ENCODE assay signal across 11 mouse cellular contexts in the genomic region with DNA sequence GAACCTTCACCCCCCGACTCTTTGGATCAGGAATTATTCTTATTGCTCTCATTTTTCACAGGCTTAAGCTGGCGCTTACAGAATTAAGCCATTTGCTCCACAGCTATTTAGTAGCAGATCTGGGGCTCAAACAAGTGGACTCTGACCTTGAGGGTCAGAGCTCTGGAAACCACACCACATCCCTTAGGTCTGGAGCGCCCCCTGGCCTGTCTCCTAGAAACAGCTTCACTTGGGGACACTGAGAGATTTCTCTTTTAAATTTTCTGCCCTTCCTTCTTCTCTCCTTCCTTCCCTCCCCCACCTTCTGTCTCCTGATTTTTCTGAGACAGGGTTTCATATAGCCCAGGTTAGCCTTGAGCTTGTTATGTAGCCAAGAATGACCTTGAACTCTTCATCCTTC. TPM values are rescaled to one million over a fixed set of nuclear protein-coding genes. Genes with fewer than 3 reads are reported as not detected.
DNase-seq lines count a peak whose midpoint lies in the region; ATAC-seq and TF ChIP-seq lines count a peak whose summit lies in the region.
"Had no signal": no experiment of that assay in that cellular context is flagged by ENCODE, and none has a peak within 500 bp of the region (broad histone marks: within the 10 kb centered on the region; RNA-seq: fewer than 3 reads in every experiment).

No protein-coding gene starts in this region.

- no peak for ATAC-seq in kidney, embryonic 14.5 days (ENCODE audit: low FRiP score, low TSS enrichment)

- H3K9me3 ChIP-seq in kidney, embryonic 14.5 days (ENCODE audit: control insufficient read depth, low read length) = no peaks in the 10 kb centered on the region
- no peaks in the 10 kb centered on the region for H3K9me3 ChIP-seq in ES-Bruce4 (replicated peaks; ENCODE audit: control insufficient read depth, insufficient read depth, low read length, poor library complexity, severe bottlenecking)
- H3K9me3 ChIP-seq: embryonic facial prominence, embryonic 15.5 days; lung, embryonic 15.5 days; stomach, embryonic 15.5 days had no signal

- H3K36me3 ChIP-seq in kidney, adult 2 months (ENCODE audit: control insufficient read depth, insufficient read depth, low read length) = no peaks in the 10 kb centered on the region
- H3K36me3 ChIP-seq in kidney, embryonic 14.5 days (ENCODE audit: control insufficient read depth, insufficient read depth, low read length) = no peaks in the 10 kb centered on the region
- no peaks in the 10 kb centered on the region for H3K36me3 ChIP-seq in ES-Bruce4 (ENCODE audit: control insufficient read depth, insufficient read depth, low read length, poor library complexity, severe bottlenecking)
- H3K36me3 ChIP-seq: embryonic facial prominence, embryonic 15.5 days; lung, embryonic 15.5 days; stomach, embryonic 15.5 days had no signal

- TF ChIP-seq POLR2A in kidney, adult 2 months (IDR thresholded peaks at IDR 0.05; ENCODE audit: low read depth, low read length) = no peak
- TF ChIP-seq POLR2A in ES-Bruce4 (IDR thresholded peaks at IDR 0.05; ENCODE audit: insufficient read depth, low read length) = no peak
- no peak for TF ChIP-seq POLR2A in embryonic fibroblast, embryonic 13.5 days (IDR thresholded peaks at IDR 0.05; ENCODE audit: low read depth, low read length)

- 0 out of 2 replicates have a peak, but pooled peaks cover 4% of the 10 kb centered on the region for H3K4me1 ChIP-seq in kidney, adult 2 months (ENCODE audit: control insufficient read depth, insufficient read depth, low read length)
- 0 out of 2 replicates have a peak, but pooled peaks cover 5% of the 10 kb centered on the region for H3K4me1 ChIP-seq in kidney, embryonic 14.5 days (ENCODE audit: control insufficient read depth, insufficient read depth, low read length)
- H3K4me1 ChIP-seq in ES-Bruce4 (ENCODE audit: control insufficient read depth, insufficient read depth, low read length) = no peaks in the 10 kb centered on the region
- H3K4me1 ChIP-seq in embryonic fibroblast, embryonic 13.5 days (ENCODE audit: control insufficient read depth, insufficient read depth, low read length) = no peaks in the 10 kb centered on the region
- H3K4me1 ChIP-seq: lung, embryonic 15.5 days; stomach, embryonic 15.5 days had no signal

- H3K4me3 ChIP-seq in kidney, adult 2 months (ENCODE audit: insufficient read depth, low read depth, low read length) = no peak overlapping the region
- no peak overlapping the region for H3K4me3 ChIP-seq in kidney, embryonic 14.5 days (ENCODE audit: low read length)
- H3K4me3 ChIP-seq in ES-Bruce4 (ENCODE audit: low read depth, low read length) = no peak overlapping the region
- H3K4me3 ChIP-seq in embryonic fibroblast, embryonic 13.5 days (ENCODE audit: insufficient read depth, low read length) = no peak overlapping the region
- H3K4me3 ChIP-seq: embryonic facial prominence, embryonic 15.5 days; lung, embryonic 15.5 days; stomach, embryonic 15.5 days had no signal

- no peak for TF ChIP-seq EP300 in ES-Bruce4 (IDR thresholded peaks at IDR 0.05; ENCODE audit: insufficient read depth, low read depth, low read length)

- H3K4me2 ChIP-seq in kidney, embryonic 14.5 days (replicated peaks; ENCODE audit: low read depth, low read length) = no peak overlapping the region
- H3K4me2 ChIP-seq: embryonic facial prominence, embryonic 15.5 days; lung, embryonic 15.5 days; stomach, embryonic 15.5 days had no signal

- DNase-seq in kidney, adult 2 months = peak; percentile 83
- peak; percentile 55 to 71 for DNase-seq in adrenal gland, adult 18-20 months (ENCODE audit: low spot score in 2 of 2)
- peak; percentile 80 for DNase-seq in lung, postnatal 14 days
- no peak for DNase-seq in left cerebral cortex, adult 8-10 months (ENCODE audit: low spot score in 2 of 2)
- DNase-seq in left cerebral cortex, adult 11 months (ENCODE audit: low spot score) = no peak

- H3K27me3 ChIP-seq in kidney, adult 2 months (replicated peaks; ENCODE audit: control insufficient read depth, insufficient read depth, low read length) = no peaks in the 10 kb centered on the region
- H3K27me3 ChIP-seq in kidney, embryonic 14.5 days (ENCODE audit: control insufficient read depth, insufficient read depth, low read length) = peaks cover 3% of the 10 kb centered on the region; the same call in 1 of the 2 replicates
- H3K27me3 ChIP-seq in ES-Bruce4 (ENCODE audit: control insufficient read depth, insufficient read depth, low read length, poor library complexity, severe bottlenecking) = no peaks in the 10 kb centered on the region
- H3K27me3 ChIP-seq: lung, embryonic 15.5 days; stomach, embryonic 15.5 days had no signal

- 17% methylated on average over 3 of the region's 3 CpGs for WGBS in kidney, adult 2 months
- WGBS in kidney, embryonic 14.5 days = 31% methylated on average over 3 of the region's 3 CpGs

- no peak overlapping the region for H3K27ac ChIP-seq in kidney, adult 2 months (ENCODE audit: insufficient read depth, low read depth, low read length)
- no peak overlapping the region for H3K27ac ChIP-seq in kidney, embryonic 14.5 days (ENCODE audit: low read depth, low read length)
- H3K27ac ChIP-seq in ES-Bruce4 (ENCODE audit: insufficient read depth, low read length) = no peak overlapping the region
- no peak overlapping the region for H3K27ac ChIP-seq in embryonic fibroblast, embryonic 13.5 days (ENCODE audit: insufficient read depth, low read length)
- H3K27ac ChIP-seq: embryonic facial prominence, embryonic 15.5 days; lung, embryonic 15.5 days; stomach, embryonic 15.5 days had no signal

- no peak overlapping the region for H3K9ac ChIP-seq in kidney, embryonic 14.5 days (ENCODE audit: low read depth, low read length)
- no peak overlapping the region for H3K9ac ChIP-seq in ES-Bruce4 (ENCODE audit: low read depth, poor library complexity, severe bottlenecking)
- H3K9ac ChIP-seq: embryonic facial prominence, embryonic 15.5 days; lung, embryonic 15.5 days; stomach, embryonic 15.5 days had no signal

- peak; percentile 80 for TF ChIP-seq CTCF in kidney, adult 2 months (conservative IDR thresholded peaks at IDR 0.05; ENCODE audit: insufficient read depth, insufficient read length, low read depth, low read length)
- peak; percentile 66 for TF ChIP-seq CTCF in ES-Bruce4 (IDR thresholded peaks at IDR 0.05; ENCODE audit: low read depth, low read length)
- peak; percentile 37; the same call in 1 of the 2 replicates for TF ChIP-seq CTCF in embryonic fibroblast, embryonic 13.5 days (IDR thresholded peaks at IDR 0.05; ENCODE audit: borderline replicate concordance, insufficient read depth, low read length)

RNA-seq across cellular contexts. Expression of a gene that starts 10.9 kb away (rescaled TPM):
- 56.3 and 59.9 TPM in 2 replicates for polyA plus RNA-seq in kidney, adult 2 months (2012; rRNA removed)
- polyA plus RNA-seq in kidney, embryonic 14.5 days (2014; fragmentation: Nextera tagmentation; extraction: Ambion mirVana) = 56.9 and 84.1 TPM in 2 replicates
- polyA plus RNA-seq in ES-Bruce4 (2011; ENCODE audit: insufficient read depth, insufficient read length, low read depth, missing spikeins) = 43.3 and 43.6 TPM in 2 replicates
- total RNA-seq in adrenal gland, adult 18-20 months (2021) = 10 to 100 TPM; 21.6 to 24.5 TPM
- polyA plus RNA-seq in embryonic fibroblast, embryonic 13.5 days (2011; ENCODE audit: insufficient read length, low read depth, missing spikeins) = 57.5 and 66.3 TPM in 2 replicates
- total RNA-seq in left cerebral cortex, adult 8-10 months (2022) = 100 to 1,000 TPM; 127 to 150 (median 134) TPM

RNA-seq across cellular contexts. Expression of a gene that starts 31.3 kb away (rescaled TPM):
- polyA plus RNA-seq in kidney, adult 2 months (2012; rRNA removed) = not detected in 2 replicates
- 0.67 and 0.88 TPM in 2 replicates for polyA plus RNA-seq in kidney, embryonic 14.5 days (2014; fragmentation: Nextera tagmentation; extraction: Ambion mirVana)
- not detected in 2 replicates for polyA plus RNA-seq in ES-Bruce4 (2011; ENCODE audit: insufficient read depth, insufficient read length, low read depth, missing spikeins)
- total RNA-seq in adrenal gland, adult 18-20 months (2021) = not detected
- polyA plus RNA-seq in embryonic fibroblast, embryonic 13.5 days (2011; ENCODE audit: insufficient read length, low read depth, missing spikeins) = not detected in 2 replicates
- total RNA-seq in left cerebral cortex, adult 8-10 months (2022) = under 1 TPM in 1 of 4 experiments, not detected in 3; 0.11 TPM

RNA-seq across cellular contexts. Expression of a gene that starts 49.5 kb away (rescaled TPM):
- 64.1 and 69.8 TPM in 2 replicates for polyA plus RNA-seq in kidney, adult 2 months (2012; rRNA removed)
- 35.4 and 54.1 TPM in 2 replicates for polyA plus RNA-seq in kidney, embryonic 14.5 days (2014; fragmentation: Nextera tagmentation; extraction: Ambion mirVana)
- polyA plus RNA-seq in ES-Bruce4 (2011; ENCODE audit: insufficient read depth, insufficient read length, low read depth, missing spikeins) = 24.6 and 29.5 TPM in 2 replicates
- 10 to 100 TPM; 30.7 to 50.1 TPM for total RNA-seq in adrenal gland, adult 18-20 months (2021)
- 35.8 and 40.8 TPM in 2 replicates for polyA plus RNA-seq in embryonic fibroblast, embryonic 13.5 days (2011; ENCODE audit: insufficient read length, low read depth, missing spikeins)
- 10 to 100 TPM; 57.0 to 58.1 (median 57.6) TPM for total RNA-seq in left cerebral cortex, adult 8-10 months (2022)

RNA-seq across cellular contexts. Expression of a gene that starts 50.9 kb away (rescaled TPM):
- 1.1 and 1.2 TPM in 2 replicates for polyA plus RNA-seq in kidney, adult 2 months (2012; rRNA removed)
- 7.9 and 13.9 TPM in 2 replicates for polyA plus RNA-seq in kidney, embryonic 14.5 days (2014; fragmentation: Nextera tagmentation; extraction: Ambion mirVana)
- polyA plus RNA-seq in ES-Bruce4 (2011; ENCODE audit: insufficient read depth, insufficient read length, low read depth, missing spikeins) = 7.3 and 7.5 TPM in 2 replicates
- 1 to 10 TPM; 4.8 to 5.0 TPM for total RNA-seq in adrenal gland, adult 18-20 months (2021)
- polyA plus RNA-seq in embryonic fibroblast, embryonic 13.5 days (2011; ENCODE audit: insufficient read length, low read depth, missing spikeins) = 10.7 and 12.2 TPM in 2 replicates
- 10 to 100 TPM; 14.1 to 15.7 (median 15.3) TPM for total RNA-seq in left cerebral cortex, adult 8-10 months (2022)

Comparison
In these comparisons a context has a peak if more than half of its experiments do, and no peak if none do; other contexts are left out.
1. DNase-seq: peak in kidney, adult 2 months (single experiment), adrenal gland, adult 18-20 months (2 of 2) and lung, postnatal 14 days (single experiment); none in left cerebral cortex, adult 8-10 months (0 of 2) and left cerebral cortex, adult 11 months (single experiment).
2. Peak in every context shown above with its lines, with median percentiles within 50 percentile points of each other: CTCF ChIP-seq.